ENCODE assay signal across 28 mouse cellular contexts in genomic region chr6:34132391-34132790, GRCm38 (mm10).
"Had no signal": no experiment of that assay in that cellular context is flagged by ENCODE, and none has a peak within 500 bp of the region (broad histone marks: within the 10 kb centered on the region; RNA-seq: fewer than 3 reads in every experiment).

No protein-coding gene starts in this region.

- H3K4me2 ChIP-seq: embryonic facial prominence, embryonic 12.5 days; embryonic facial prominence, embryonic 13.5 days; embryonic facial prominence, embryonic 15.5 days; forebrain, embryonic 12.5 days; forebrain, embryonic 13.5 days; forebrain, embryonic 15.5 days had no signal

- H3K9me3 ChIP-seq: embryonic facial prominence, embryonic 10.5 days; embryonic facial prominence, embryonic 12.5 days; embryonic facial prominence, embryonic 13.5 days; embryonic facial prominence, embryonic 15.5 days; forebrain, embryonic 10.5 days; forebrain, embryonic 12.5 days; forebrain, embryonic 13.5 days; forebrain, embryonic 15.5 days had no signal

- H3K36me3 ChIP-seq: embryonic facial prominence, embryonic 10.5 days; embryonic facial prominence, embryonic 12.5 days; embryonic facial prominence, embryonic 13.5 days; embryonic facial prominence, embryonic 15.5 days; forebrain, embryonic 10.5 days; forebrain, embryonic 12.5 days; forebrain, embryonic 15.5 days had no signal

- H3K9ac ChIP-seq: embryonic facial prominence, embryonic 12.5 days; embryonic facial prominence, embryonic 13.5 days; embryonic facial prominence, embryonic 15.5 days; forebrain, embryonic 12.5 days; forebrain, embryonic 13.5 days; forebrain, embryonic 15.5 days; forebrain, postnatal 0 days had no signal

- H3K4me3 ChIP-seq: embryonic facial prominence, embryonic 10.5 days; embryonic facial prominence, embryonic 12.5 days; embryonic facial prominence, embryonic 13.5 days; embryonic facial prominence, embryonic 15.5 days; erythroblast, embryonic 14.5 days; forebrain, embryonic 10.5 days; forebrain, embryonic 12.5 days; forebrain, embryonic 13.5 days; forebrain, embryonic 15.5 days; gastrocnemius, adult 2 months; heart, adult 2 months had no signal

- H3K27ac ChIP-seq: embryonic facial prominence, embryonic 10.5 days; embryonic facial prominence, embryonic 12.5 days; embryonic facial prominence, embryonic 13.5 days; embryonic facial prominence, embryonic 15.5 days; forebrain, embryonic 10.5 days; forebrain, embryonic 12.5 days; forebrain, embryonic 13.5 days; forebrain, embryonic 15.5 days; gastrocnemius, adult 2 months; heart, adult 2 months had no signal

- ATAC-seq: forebrain, embryonic 13.5 days; forebrain, embryonic 14.5 days; forebrain, embryonic 15.5 days; forebrain, embryonic 16.5 days; forebrain, postnatal 0 days had no signal

- H3K4me1 ChIP-seq: embryonic facial prominence, embryonic 10.5 days; embryonic facial prominence, embryonic 12.5 days; embryonic facial prominence, embryonic 13.5 days; embryonic facial prominence, embryonic 15.5 days; forebrain, embryonic 10.5 days; forebrain, embryonic 12.5 days; forebrain, embryonic 13.5 days; forebrain, embryonic 15.5 days had no signal

- DNase-seq: cerebellum, adult 2 months; cerebellum, adult 8-10 months; cerebellum, adult 9-10 months; cerebellum, adult 9-11 months; cerebellum, postnatal 10 days; cerebellum, postnatal 14 days; cerebellum, postnatal 25 days; cerebellum, postnatal 36 days; embryo, embryonic 11 days; forebrain, postnatal 0 days; gastrocnemius, adult 2 months; gastrocnemius, postnatal 10 days; gastrocnemius, postnatal 14 days; gastrocnemius, postnatal 25 days; gastrocnemius, postnatal 36 days; heart, adult 18-20 months; heart, adult 2 months had no signal

- H3K27me3 ChIP-seq: embryonic facial prominence, embryonic 12.5 days; embryonic facial prominence, embryonic 13.5 days; embryonic facial prominence, embryonic 15.5 days; forebrain, embryonic 12.5 days; forebrain, embryonic 13.5 days; forebrain, embryonic 15.5 days had no signal
